Comparison of ENCODE assay signal across 9 mouse cellular contexts in the genomic region with DNA sequence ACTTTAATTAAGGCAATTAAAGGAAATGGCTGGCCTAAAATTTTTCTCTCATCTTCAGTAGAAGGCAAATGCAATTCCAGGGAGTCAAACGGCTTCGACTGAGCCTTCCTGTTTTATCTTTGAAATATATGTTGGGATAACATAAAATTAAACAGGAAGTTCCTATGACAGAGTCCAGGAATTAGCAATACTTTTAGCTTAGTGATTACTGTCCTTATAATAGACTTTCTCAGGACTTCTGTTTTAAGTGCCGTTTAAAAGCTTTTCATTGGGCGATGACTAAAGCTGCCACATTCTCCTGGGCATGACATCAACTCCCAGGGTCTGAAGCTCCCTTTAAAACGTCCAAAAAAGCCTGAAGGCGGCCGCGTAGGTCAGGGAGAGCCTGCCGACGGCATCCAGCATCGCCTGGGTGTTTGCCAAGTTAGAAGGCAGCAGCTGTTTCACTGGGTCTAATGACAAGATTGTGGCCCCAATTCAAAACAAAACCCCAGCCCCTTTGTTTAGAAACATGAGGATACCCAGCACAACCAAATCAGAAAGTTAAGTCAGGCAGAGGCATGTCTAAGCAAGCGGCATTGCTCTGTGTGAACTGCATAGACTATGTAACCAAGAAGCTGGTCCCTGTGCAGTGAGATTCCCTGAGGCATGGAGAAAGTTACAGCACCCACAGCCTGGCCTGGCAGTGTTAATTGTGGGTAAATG.
DNase-seq lines count a peak whose midpoint lies in the region; ATAC-seq lines count a peak whose summit lies in the region.
"Had no signal": no experiment of that assay in that cellular context is flagged by ENCODE, and none has a peak within 500 bp of the region (broad histone marks: within the 10 kb centered on the region; RNA-seq: fewer than 3 reads in every experiment).

No protein-coding gene starts in this region.

- no peak overlapping the region for H3K9ac ChIP-seq in limb, embryonic 11.5 days (ENCODE audit: low read length)
- no peak overlapping the region for H3K9ac ChIP-seq in intestine, embryonic 16.5 days (ENCODE audit: low read depth, low read length)
- H3K9ac ChIP-seq in neural tube, embryonic 13.5 days: no peak overlapping the region

- no peak overlapping the region for H3K4me3 ChIP-seq in limb, embryonic 11.5 days (ENCODE audit: low read depth, low read length)
- H3K4me3 ChIP-seq in limb, embryonic 10.5 days: no peak overlapping the region
- H3K4me3 ChIP-seq in intestine, embryonic 16.5 days (ENCODE audit: low read length): no peak overlapping the region
- no peak overlapping the region for H3K4me3 ChIP-seq in neural tube, embryonic 13.5 days

- no peaks in the 10 kb centered on the region for H3K4me1 ChIP-seq in limb, embryonic 11.5 days (ENCODE audit: control insufficient read depth, insufficient read depth, low read length)
- peaks cover 5% of the 10 kb centered on the region; the same call in 1 of the 2 replicates for H3K4me1 ChIP-seq in limb, embryonic 10.5 days
- 0 out of 2 replicates have a peak, but pooled peaks cover 5% of the 10 kb centered on the region for H3K4me1 ChIP-seq in intestine, embryonic 16.5 days (ENCODE audit: control insufficient read depth, insufficient read depth, low read length)
- peaks cover 32% of the 10 kb centered on the region for H3K4me1 ChIP-seq in neural tube, embryonic 13.5 days (replicated peaks)

- no peaks in the 10 kb centered on the region for H3K27me3 ChIP-seq in limb, embryonic 11.5 days (ENCODE audit: control insufficient read depth, insufficient read depth, low read length)
- H3K27me3 ChIP-seq in limb, embryonic 10.5 days (ENCODE audit: low read depth, poor library complexity, severe bottlenecking): no peaks in the 10 kb centered on the region
- H3K27me3 ChIP-seq in intestine, embryonic 16.5 days (replicated peaks; ENCODE audit: control insufficient read depth, insufficient read depth, low read length): no peaks in the 10 kb centered on the region
- no peaks in the 10 kb centered on the region for H3K27me3 ChIP-seq in neural tube, embryonic 13.5 days

- no peaks in the 10 kb centered on the region for H3K9me3 ChIP-seq in limb, embryonic 11.5 days (ENCODE audit: control insufficient read depth, low read length)
- no peaks in the 10 kb centered on the region for H3K9me3 ChIP-seq in limb, embryonic 10.5 days (replicated peaks)
- H3K9me3 ChIP-seq in intestine, embryonic 16.5 days (ENCODE audit: control insufficient read depth, low read length): no peaks in the 10 kb centered on the region
- H3K9me3 ChIP-seq in neural tube, embryonic 13.5 days: no peaks in the 10 kb centered on the region

- 60% methylated on average over 12 of the region's 12 CpGs for WGBS in limb, embryonic 11.5 days
- WGBS in limb, embryonic 10.5 days: 71% methylated on average over 12 of the region's 12 CpGs
- WGBS in intestine, embryonic 16.5 days: 39% methylated on average over 12 of the region's 12 CpGs
- 28% methylated on average over 12 of the region's 12 CpGs for WGBS in neural tube, embryonic 13.5 days

- H3K4me2 ChIP-seq in limb, embryonic 11.5 days (ENCODE audit: low read depth, severe bottlenecking): no peak overlapping the region
- H3K4me2 ChIP-seq in intestine, embryonic 16.5 days (ENCODE audit: low read depth, low read length): no peak overlapping the region
- 0 out of 2 replicates have a peak overlapping the region, but pooled peaks have one; percentile 9 for H3K4me2 ChIP-seq in neural tube, embryonic 13.5 days

- no peaks in the 10 kb centered on the region for H3K36me3 ChIP-seq in limb, embryonic 11.5 days (ENCODE audit: control insufficient read depth, insufficient read depth, low read length)
- no peaks in the 10 kb centered on the region for H3K36me3 ChIP-seq in limb, embryonic 10.5 days
- H3K36me3 ChIP-seq in intestine, embryonic 16.5 days (ENCODE audit: control insufficient read depth, insufficient read depth, low read length): no peaks in the 10 kb centered on the region
- H3K36me3 ChIP-seq in neural tube, embryonic 13.5 days: no peaks in the 10 kb centered on the region

- peak; percentile 49 to 57 for DNase-seq in cerebellum, postnatal 14 days
- no peak for DNase-seq in cerebellum, adult 18-20 months
- peak; percentile 29 for DNase-seq in limb, embryonic 11.5 days (ENCODE audit: low spot score)
- DNase-seq in limb, embryonic 10.5 days (ENCODE audit: low spot score): no peak
- DNase-seq in urinary bladder, adult 18-20 months (ENCODE audit: low spot score in 2 of 2): no peak
- no peak for DNase-seq in layer of hippocampus, adult 8-10 months (ENCODE audit: low spot score in 2 of 2)

- no peak overlapping the region for H3K27ac ChIP-seq in limb, embryonic 11.5 days (replicated peaks; ENCODE audit: low read depth, low read length)
- H3K27ac ChIP-seq in limb, embryonic 10.5 days: no peak overlapping the region
- H3K27ac ChIP-seq in intestine, embryonic 16.5 days (ENCODE audit: low read length): peak overlapping the region; percentile 54; the same call in 1 of the 2 replicates
- H3K27ac ChIP-seq in neural tube, embryonic 13.5 days (replicated peaks): peak overlapping the region; percentile 77
- H3K27ac ChIP-seq: macrophage had no signal

- no peak for ATAC-seq in limb, embryonic 11.5 days (ENCODE audit: insufficient number of reproducible peaks, low FRiP score, low TSS enrichment, low read depth)
- no peak for ATAC-seq in intestine, embryonic 16.5 days
- ATAC-seq in neural tube, embryonic 13.5 days (ENCODE audit: low read depth): peak; percentile 72

Comparison
In these comparisons a context has a peak if more than half of its experiments do, and no peak if none do; other contexts are left out.
1. DNase-seq: peak in cerebellum, postnatal 14 days (2 of 2) and limb, embryonic 11.5 days (single experiment); none in cerebellum, adult 18-20 months (0 of 2), limb, embryonic 10.5 days (single experiment), urinary bladder, adult 18-20 months (0 of 2) and layer of hippocampus, adult 8-10 months (0 of 2).
2. H3K27ac ChIP-seq: peak in intestine, embryonic 16.5 days (single experiment) and neural tube, embryonic 13.5 days (single experiment); none in limb, embryonic 11.5 days (single experiment) and limb, embryonic 10.5 days (single experiment).